ENCODE assay signal across 27 mouse cellular contexts in genomic region chr2:101508116-101508515, GRCm38 (mm10).
"Had no signal": no experiment of that assay in that cellular context is flagged by ENCODE, and none has a peak within 500 bp of the region (broad histone marks: within the 10 kb centered on the region; RNA-seq: fewer than 3 reads in every experiment).

No protein-coding gene starts in this region.

- DNase-seq: gastrocnemius, postnatal 14 days; gastrocnemius, postnatal 36 days; heart, adult 11 months; heart, adult 2 months; heart, postnatal 14 days; heart, postnatal 36 days; kidney, adult 11 months; kidney, adult 2 months; kidney, adult 9 months; kidney, postnatal 14 days; kidney, postnatal 36 days; layer of hippocampus, adult 9-11 months; layer of hippocampus, postnatal 36 days; left cerebral cortex, postnatal 4 days had no signal

- H3K4me3 ChIP-seq: heart, adult 2 months; heart, embryonic 13.5 days; heart, embryonic 15.5 days; hindbrain, embryonic 13.5 days; hindbrain, embryonic 15.5 days; kidney, embryonic 15.5 days; limb, embryonic 12.5 days; limb, embryonic 15.5 days; liver, embryonic 12.5 days had no signal

- H3K4me2 ChIP-seq: heart, embryonic 11.5 days; heart, embryonic 13.5 days; heart, embryonic 15.5 days; hindbrain, embryonic 13.5 days; hindbrain, embryonic 15.5 days; kidney, embryonic 15.5 days; limb, embryonic 12.5 days; limb, embryonic 15.5 days; liver, embryonic 12.5 days had no signal

- H3K36me3 ChIP-seq: heart, embryonic 13.5 days; heart, embryonic 15.5 days; hindbrain, embryonic 13.5 days; hindbrain, embryonic 15.5 days; kidney, embryonic 15.5 days; limb, embryonic 12.5 days; limb, embryonic 15.5 days; liver, embryonic 12.5 days had no signal

- H3K27ac ChIP-seq: heart, adult 2 months; heart, embryonic 13.5 days; heart, embryonic 15.5 days; hindbrain, embryonic 13.5 days; hindbrain, embryonic 15.5 days; hindbrain, postnatal 0 days; kidney, embryonic 15.5 days; kidney, postnatal 0 days; limb, embryonic 12.5 days; limb, embryonic 15.5 days; liver, embryonic 12.5 days; liver, embryonic 14.5 days had no signal

- H3K4me1 ChIP-seq: heart, embryonic 13.5 days; heart, embryonic 15.5 days; hindbrain, embryonic 13.5 days; hindbrain, embryonic 15.5 days; kidney, embryonic 15.5 days; limb, embryonic 12.5 days; limb, embryonic 15.5 days; liver, embryonic 12.5 days had no signal

- ATAC-seq: hindbrain, postnatal 0 days; intestine, embryonic 16.5 days; liver, embryonic 12.5 days had no signal

- H3K9ac ChIP-seq: heart, embryonic 13.5 days; heart, embryonic 15.5 days; hindbrain, embryonic 13.5 days; hindbrain, embryonic 15.5 days; kidney, embryonic 15.5 days; limb, embryonic 12.5 days; limb, embryonic 15.5 days; liver, embryonic 12.5 days; liver, embryonic 14.5 days had no signal

- H3K27me3 ChIP-seq: heart, embryonic 13.5 days; heart, embryonic 15.5 days; hindbrain, embryonic 13.5 days; hindbrain, embryonic 15.5 days; kidney, embryonic 15.5 days; limb, embryonic 12.5 days; limb, embryonic 15.5 days; liver, embryonic 12.5 days had no signal

- H3K9me3 ChIP-seq: heart, embryonic 13.5 days; heart, embryonic 15.5 days; hindbrain, embryonic 13.5 days; hindbrain, embryonic 15.5 days; kidney, embryonic 15.5 days; limb, embryonic 12.5 days; limb, embryonic 15.5 days; liver, embryonic 12.5 days had no signal
